Mouse (Mus musculus) thymus, adult 18-20 months (tissue): Measurements from ENCODE around the gene Hoxd10.

Experiments
- DNase-seq, 2 experiments: peaks; one replicate each; pipeline ENCODE4 v3.0.0; 2022; ENCODE audit warnings: mixed read lengths in 2 of 2

Hoxd10 gene

GRCm38 (mm10) chr2:74681594-74682531 is 9.9 kb upstream of the Hoxd10 start:
- DNase-seq, result no peak

GRCm38 (mm10) chr2:74682796-74683195 is 8.9 kb upstream of the Hoxd10 start:
- no peak for DNase-seq

- no peak for DNase-seq
Observed at GRCm38 (mm10) chr2:74683471-74683951, 8.2 kb upstream of the Hoxd10 start.

- DNase-seq, result no peak
Observed at GRCm38 (mm10) chr2:74684106-74684505, 7.6 kb upstream of the Hoxd10 start.

- no peak for DNase-seq
Observed at GRCm38 (mm10) chr2:74685059-74685603, 6.6 kb upstream of the Hoxd10 start.

- DNase-seq, result no peak
Observed at GRCm38 (mm10) chr2:74686301-74686987, 5.3 kb upstream of the Hoxd10 start.

GRCm38 (mm10) chr2:74686988-74687697 is 4.6 kb upstream of the Hoxd10 start:
- no peak for DNase-seq

GRCm38 (mm10) chr2:74687698-74688555 is 3.8 kb upstream of the Hoxd10 start:
- no peak for DNase-seq

GRCm38 (mm10) chr2:74688795-74689573 is 2.7 kb upstream of the Hoxd10 start:
- no peak for DNase-seq

GRCm38 (mm10) chr2:74689574-74690337 is 2.0 kb upstream of the Hoxd10 start:
- DNase-seq, result no peak

GRCm38 (mm10) chr2:74690338-74690716 is 1.4 kb upstream of the Hoxd10 start:
- DNase-seq, result no peak

GRCm38 (mm10) chr2:74691995-74692807 is 477 bp downstream of the Hoxd10 start:
- DNase-seq, result no peak

- no peak for DNase-seq
Observed at GRCm38 (mm10) chr2:74692808-74693431, 1.2 kb downstream of the Hoxd10 start.

- no peak for DNase-seq
Observed at GRCm38 (mm10) chr2:74693432-74693827, 1.7 kb downstream of the Hoxd10 start.

- no peak for DNase-seq
Observed at GRCm38 (mm10) chr2:74694066-74694465, 2.3 kb downstream of the Hoxd10 start.

- DNase-seq, result no peak
Observed at GRCm38 (mm10) chr2:74695383-74695782, 3.7 kb downstream of the Hoxd10 start.

- DNase-seq, result no peak
Observed at GRCm38 (mm10) chr2:74695813-74696430, 4.2 kb downstream of the Hoxd10 start.
